Mouse (Mus musculus) kidney, embryonic 16.5 days (tissue): Measurements from ENCODE around the gene Serpinb9. TPM values are rescaled to one million over a fixed set of nuclear protein-coding genes. Genes with fewer than 3 reads are reported as not detected.

Experiments used
- ATAC-seq: fragments of 200-750 bp; cut with Nextera tagmentation; 2 replicates; pipeline ENCODE4 v1.8.0; 2017; ENCODE audit warnings: moderate TSS enrichment; ENCODE audit not compliant: low FRiP score, low TSS enrichment
- H3K27ac ChIP-seq: fragments of 300-500 bp; sonication (generic); 2 replicates; pipeline ENCODE4 v1.5.1; 2014; ENCODE audit warnings: low read length
- H3K27me3 ChIP-seq: fragments of 300-500 bp; sonication (generic); 2 replicates; pipeline ENCODE4 v1.6.1; 2014; ENCODE audit warnings: low read length, control low read depth, mixed read lengths; ENCODE audit not compliant: insufficient read depth
- H3K36me3 ChIP-seq: fragments of 300-500 bp; sonication (generic); 2 replicates; pipeline ENCODE4 v1.6.1; 2014; ENCODE audit warnings: low read length, control low read depth, mixed read lengths; ENCODE audit not compliant: insufficient read depth
- H3K4me1 ChIP-seq: fragments of 300-500 bp; sonication (generic); 2 replicates; pipeline ENCODE4 v1.6.1; 2014; ENCODE audit warnings: low read length, control low read depth, mixed read lengths; ENCODE audit not compliant: insufficient read depth
- H3K4me2 ChIP-seq: fragments of 300-500 bp; sonication (generic); replicated peaks from 2 replicates; pipeline ENCODE4 v1.6.1; 2014; ENCODE audit warnings: low read depth, low read length
- H3K4me3 ChIP-seq: fragments of 300-500 bp; sonication (generic); 2 replicates; pipeline ENCODE4 v1.5.1; 2014; ENCODE audit warnings: mild to moderate bottlenecking, low read length
- H3K9ac ChIP-seq: fragments of 300-500 bp; sonication (generic); replicated peaks from 2 replicates; pipeline ENCODE4 v1.6.1; 2014; ENCODE audit warnings: low read length
- H3K9me3 ChIP-seq: fragments of 300-500 bp; sonication (generic); 2 replicates; pipeline ENCODE4 v1.6.1; 2016; ENCODE audit warnings: low read length, control low read depth
- WGBS: fragments of 180-500 bp; shearing (Covaris S2); extraction: QIAGEN DNeasy Blood & Tissue Kit; methylation state at CpG from one replicate; pipeline ENCODE4 v1.1.7; 2014; 5-methylcytosine and 5-hydroxymethylcytosine counted together
- polyA plus RNA-seq: library from polyadenylated mRNA; unstranded; fragments of >200 nt; fragmentation: Nextera tagmentation; extraction: Ambion mirVana; gene quantifications from 2 replicates; pipeline ENCODE4 v1.2.1, GENCODE M21; 2015

Gene Serpinb9
- polyA plus RNA-seq, 1 experiment from 2014 or later, result 11.4 TPM

- no peaks in the 10 kb centered on the region for H3K27me3 ChIP-seq
- ATAC-seq, result no peak
- H3K9ac ChIP-seq, result no peak overlapping the region
- no peak overlapping the region for H3K4me2 ChIP-seq
- peaks cover 5% of the 10 kb centered on the region for H3K4me1 ChIP-seq
- H3K27ac ChIP-seq, result no peak overlapping the region
- no peaks in the 10 kb centered on the region for H3K9me3 ChIP-seq
- 72% methylated on average over 4 of the region's 4 CpGs for WGBS
- no peak overlapping the region for H3K4me3 ChIP-seq
- no peaks in the 10 kb centered on the region for H3K36me3 ChIP-seq
Observed at GRCm38 (mm10) chr13:32968996-32969640, 33.9 kb upstream of the Serpinb9 start.

GRCm38 (mm10) chr13:32969641-32970040 lies 33.4 kb upstream of the Serpinb9 start:
- Histone ChIP-seq H3K4me3 (no peak overlapping the region), H3K4me2 (no peak overlapping the region), H3K27ac (no peak overlapping the region), H3K4me1 (peaks cover 5% of the 10 kb centered on the region), H3K27me3 (no peaks in the 10 kb centered on the region), H3K9ac (no peak overlapping the region), H3K36me3 (no peaks in the 10 kb centered on the region), H3K9me3 (no peaks in the 10 kb centered on the region)
- WGBS, result 90% methylated on average over 1 of the region's 1 CpGs
- ATAC-seq, result no peak

DNA sequence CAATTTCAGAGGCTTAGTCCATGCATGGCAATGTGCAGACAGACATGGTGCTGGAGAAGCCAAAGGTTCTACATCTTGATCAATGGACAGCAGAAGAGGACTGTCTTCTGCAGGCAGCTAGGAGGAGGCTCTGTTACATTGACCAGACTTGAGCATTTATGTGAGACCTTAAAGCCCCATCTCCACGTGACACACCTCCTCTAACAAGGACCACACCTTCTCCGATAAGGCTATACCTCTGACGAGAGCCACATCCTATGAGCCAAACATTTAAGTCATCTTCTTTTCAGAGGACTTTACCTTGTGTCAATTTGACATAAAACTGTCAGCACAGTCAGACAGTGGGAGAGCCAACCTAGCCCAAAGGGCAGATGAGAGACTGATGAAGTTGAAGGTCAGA lies 32.3 kb upstream of the Serpinb9 start:
- ATAC-seq, result no peak
- Histone ChIP-seq H3K27me3 (no peaks in the 10 kb centered on the region), H3K4me1 (no peaks in the 10 kb centered on the region), H3K4me3 (no peak overlapping the region), H3K9me3 (no peaks in the 10 kb centered on the region), H3K27ac (no peak overlapping the region), H3K4me2 (no peak overlapping the region), H3K36me3 (no peaks in the 10 kb centered on the region), H3K9ac (no peak overlapping the region)
- WGBS, result 88% methylated on average over 3 of the region's 3 CpGs

GRCm38 (mm10) chr13:32974268-32974667 lies 28.8 kb upstream of the Serpinb9 start:
- Histone ChIP-seq H3K4me1 (no peaks in the 10 kb centered on the region), H3K27me3 (no peaks in the 10 kb centered on the region), H3K9me3 (no peaks in the 10 kb centered on the region), H3K4me2 (no peak overlapping the region), H3K36me3 (no peaks in the 10 kb centered on the region), H3K9ac (no peak overlapping the region), H3K27ac (no peak overlapping the region), H3K4me3 (no peak overlapping the region)
- 93% methylated on average over 2 of the region's 2 CpGs for WGBS
- ATAC-seq, result no peak

GRCm38 (mm10) chr13:32974889-32975460 lies 28.1 kb upstream of the Serpinb9 start:
- H3K4me3 ChIP-seq, result no peak overlapping the region
- 74% methylated on average over 3 of the region's 3 CpGs for WGBS
- H3K4me2 ChIP-seq, result no peak overlapping the region
- no peaks in the 10 kb centered on the region for H3K9me3 ChIP-seq
- no peaks in the 10 kb centered on the region for H3K4me1 ChIP-seq
- no peak overlapping the region for H3K9ac ChIP-seq
- no peak overlapping the region for H3K27ac ChIP-seq
- no peaks in the 10 kb centered on the region for H3K27me3 ChIP-seq
- H3K36me3 ChIP-seq, result no peaks in the 10 kb centered on the region
- no peak for ATAC-seq

GRCm38 (mm10) chr13:32975710-32976109 lies 27.3 kb upstream of the Serpinb9 start:
- Histone ChIP-seq H3K4me3 (no peak overlapping the region), H3K9ac (no peak overlapping the region), H3K4me1 (no peaks in the 10 kb centered on the region), H3K36me3 (no peaks in the 10 kb centered on the region), H3K4me2 (no peak overlapping the region), H3K9me3 (no peaks in the 10 kb centered on the region), H3K27ac (no peak overlapping the region), H3K27me3 (no peaks in the 10 kb centered on the region)
- ATAC-seq, result no peak
- 73% methylated on average over 2 of the region's 2 CpGs for WGBS

DNA sequence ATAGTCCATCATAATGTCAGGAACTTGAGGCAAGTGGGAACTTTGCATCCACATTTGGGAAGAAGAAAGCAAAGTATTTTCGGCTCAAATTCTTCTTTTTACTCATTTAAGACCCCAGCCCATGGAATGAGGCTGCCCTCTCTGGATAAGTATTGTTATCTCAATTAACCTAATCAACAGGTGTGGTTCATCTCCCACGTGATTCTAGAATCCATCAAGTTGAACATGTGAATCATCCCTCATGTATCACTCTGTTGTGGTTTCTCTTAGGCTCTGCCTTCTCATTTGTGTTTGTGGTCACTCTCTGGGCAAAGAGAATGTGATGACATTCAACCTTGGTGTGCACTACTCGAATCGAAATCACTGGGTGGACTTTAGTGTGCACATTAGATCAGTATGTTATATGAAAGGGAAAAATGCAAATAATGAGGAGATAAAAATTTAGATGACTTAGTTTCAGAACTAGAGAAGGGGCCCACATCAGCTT lies 20.5 kb upstream of the Serpinb9 start:
- H3K4me2 ChIP-seq, result no peak overlapping the region
- H3K4me3 ChIP-seq, result no peak overlapping the region
- no peaks in the 10 kb centered on the region for H3K4me1 ChIP-seq
- H3K9me3 ChIP-seq, result no peaks in the 10 kb centered on the region
- H3K9ac ChIP-seq, result no peak overlapping the region
- ATAC-seq, result no peak
- no peaks in the 10 kb centered on the region for H3K36me3 ChIP-seq
- H3K27ac ChIP-seq, result no peak overlapping the region
- no peaks in the 10 kb centered on the region for H3K27me3 ChIP-seq
- 82% methylated on average over 4 of the region's 4 CpGs for WGBS

- no peak for ATAC-seq
Observed at GRCm38 (mm10) chr13:32986256-32986655, 16.8 kb upstream of the Serpinb9 start.

GRCm38 (mm10) chr13:32993152-32993893 lies 9.7 kb upstream of the Serpinb9 start:
- ATAC-seq, result peak; percentile 79

More at GRCm38 (mm10) chr13:32986256-32986655, 16.8 kb upstream of the Serpinb9 start:
- Histone ChIP-seq H3K9me3 (no peaks in the 10 kb centered on the region), H3K27ac (no peak overlapping the region), H3K27me3 (no peaks in the 10 kb centered on the region), H3K36me3 (no peaks in the 10 kb centered on the region), H3K4me1 (no peaks in the 10 kb centered on the region), H3K4me2 (no peak overlapping the region), H3K9ac (no peak overlapping the region), H3K4me3 (no peak overlapping the region)

DNA sequence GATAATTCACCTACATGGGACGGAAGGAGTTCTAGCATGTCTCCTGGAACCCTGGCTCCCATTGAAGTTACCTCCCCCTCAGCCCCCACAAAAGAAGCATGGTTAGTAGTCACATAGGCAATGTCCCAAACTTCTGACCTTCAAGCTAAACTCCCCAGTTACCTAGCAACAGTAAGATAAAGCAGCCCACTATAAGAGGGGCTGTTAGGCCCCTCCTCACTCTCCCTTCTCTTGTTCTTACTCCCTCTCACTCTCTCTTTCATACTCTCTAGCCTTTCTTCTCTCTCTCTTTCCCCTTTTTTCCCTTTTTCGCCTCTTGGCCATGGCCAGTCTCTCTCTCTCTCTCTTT lies 9.2 kb upstream of the Serpinb9 start:
- Histone ChIP-seq H3K27ac (no peak overlapping the region), H3K27me3 (no peaks in the 10 kb centered on the region), H3K4me1 (no peaks in the 10 kb centered on the region), H3K4me2 (no peak overlapping the region), H3K4me3 (no peak overlapping the region), H3K9me3 (no peaks in the 10 kb centered on the region), H3K9ac (no peak overlapping the region), H3K36me3 (no peaks in the 10 kb centered on the region)
- 68% methylated on average over 2 of the region's 2 CpGs for WGBS
- ATAC-seq, result peak; percentile 56

More at GRCm38 (mm10) chr13:32993152-32993893, 9.7 kb upstream of the Serpinb9 start:
- no peaks in the 10 kb centered on the region for H3K4me1 ChIP-seq
- H3K9ac ChIP-seq, result no peak overlapping the region
- 33% methylated on average over 10 of the region's 10 CpGs for WGBS
- no peaks in the 10 kb centered on the region for H3K27me3 ChIP-seq
- no peaks in the 10 kb centered on the region for H3K9me3 ChIP-seq
- H3K4me3 ChIP-seq, result no peak overlapping the region
- H3K4me2 ChIP-seq, result no peak overlapping the region
- 0 out of 2 replicates have a peak overlapping the region, but pooled peaks have one; percentile 5 for H3K27ac ChIP-seq
- H3K36me3 ChIP-seq, result no peaks in the 10 kb centered on the region
